Mouse (Mus musculus) hindbrain, embryonic 14.5 days (tissue): ENCODE results near the gene Gpbar1. TPM values are rescaled to one million over a fixed set of nuclear protein-coding genes. Genes with fewer than 3 reads are reported as not detected.

Source experiments
- ATAC-seq: fragments of 200-750 bp; cut with Nextera tagmentation; 2 replicates; pipeline ENCODE4 v1.8.0; 2017; ENCODE audit warnings: moderate number of reproducible peaks, mild to moderate bottlenecking, moderate TSS enrichment, moderate library complexity; ENCODE audit not compliant: low FRiP score
- DNase-seq: peaks from one replicate; pipeline ENCODE4 v3.0.0-alpha.2; 2015; ENCODE audit warnings: low spot score
- H3K27ac ChIP-seq: fragments of 300-500 bp; sonication (generic); 2 replicates; pipeline ENCODE4 v1.5.1; 2014; ENCODE audit warnings: mild to moderate bottlenecking, moderate library complexity
- H3K27me3 ChIP-seq: fragments of 300-500 bp; sonication (generic); 2 replicates; pipeline ENCODE4 v1.6.1; 2014; ENCODE audit warnings: mild to moderate bottlenecking, low read length, mixed read lengths; ENCODE audit not compliant: control insufficient read depth, insufficient read depth
- H3K36me3 ChIP-seq: fragments of 300-500 bp; sonication (generic); replicated peaks from 2 replicates; pipeline ENCODE4 v1.6.1; 2014; ENCODE audit not compliant: control insufficient read depth, insufficient read depth
- H3K4me1 ChIP-seq: fragments of 300-500 bp; sonication (generic); replicated peaks from 2 replicates; pipeline ENCODE4 v1.6.1; 2014; ENCODE audit warnings: antibody characterized with exemption, low read length, mixed read lengths; ENCODE audit not compliant: control insufficient read depth, insufficient read depth
- H3K4me2 ChIP-seq: fragments of 300-500 bp; sonication (generic); replicated peaks from 2 replicates; pipeline ENCODE4 v1.6.1; 2014; ENCODE audit warnings: mild to moderate bottlenecking, moderate library complexity
- H3K4me3 ChIP-seq: fragments of 300-500 bp; sonication (generic); replicated peaks from 2 replicates; pipeline ENCODE4 v1.5.1; 2014; ENCODE audit warnings: mild to moderate bottlenecking, low read length
- H3K9ac ChIP-seq: fragments of 300-500 bp; sonication (generic); 2 replicates; pipeline ENCODE4 v1.6.1; 2014
- H3K9me3 ChIP-seq: fragments of 300-500 bp; sonication (generic); 2 replicates; pipeline ENCODE4 v1.6.1; 2016; ENCODE audit warnings: low read length; ENCODE audit not compliant: control insufficient read depth
- WGBS: fragments of 180-500 bp; shearing (Covaris S2); extraction: QIAGEN DNeasy Blood & Tissue Kit; methylation state at CpG from one replicate; pipeline ENCODE4 v1.1.7; 2014; 5-methylcytosine and 5-hydroxymethylcytosine counted together
- polyA plus RNA-seq: library from polyadenylated mRNA; unstranded; fragments of >200 nt; fragmentation: Nextera tagmentation; extraction: Ambion mirVana; gene quantifications from 2 replicates; pipeline ENCODE4 v1.2.1, GENCODE M21; 2014

The Gpbar1 gene
- polyA plus RNA-seq, 1 experiment from 2014 or later, result 0.19 TPM

DNA sequence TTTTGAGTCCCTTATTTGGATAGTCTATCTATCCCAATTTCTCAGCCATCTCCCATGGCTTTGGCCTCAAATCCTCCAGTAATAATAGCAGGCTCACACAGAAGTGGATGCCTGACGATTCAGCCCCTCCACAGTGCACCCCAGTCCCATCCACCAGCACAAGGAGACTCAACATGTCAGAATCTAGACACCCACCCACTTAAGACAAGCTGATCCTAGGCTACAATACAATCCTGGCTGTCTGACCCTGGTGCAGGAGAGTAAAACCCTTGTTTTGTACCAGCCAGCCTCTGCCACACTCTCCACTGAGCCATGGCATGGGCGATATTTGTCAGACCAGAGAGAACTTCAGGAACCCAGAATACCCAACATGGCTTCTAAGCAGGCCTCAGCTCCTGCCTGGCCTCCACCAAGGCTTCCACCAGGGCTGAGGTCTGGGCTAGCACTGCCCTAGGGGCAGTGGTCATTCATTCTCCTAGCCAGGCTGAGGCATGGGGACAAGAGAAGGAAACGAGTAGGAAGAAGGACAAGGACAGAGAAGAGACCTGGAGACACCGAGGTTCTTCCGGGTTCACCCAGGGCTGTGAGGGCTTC lies 19.9 kb downstream of the Gpbar1 start:
- Histone ChIP-seq H3K4me1 (peaks cover 14% of the 10 kb centered on the region), H3K36me3 (0 out of 2 replicates have a peak, but pooled peaks cover 3% of the 10 kb centered on the region), H3K4me3 (no peak overlapping the region), H3K4me2 (no peak overlapping the region), H3K27ac (no peak overlapping the region), H3K27me3 (0 out of 2 replicates have a peak, but pooled peaks cover 9% of the 10 kb centered on the region), H3K9ac (no peak overlapping the region), H3K9me3 (no peaks in the 10 kb centered on the region)
- no peak for DNase-seq
- ATAC-seq, result no peak
- WGBS, result 89% methylated on average over 5 of the region's 5 CpGs

DNA sequence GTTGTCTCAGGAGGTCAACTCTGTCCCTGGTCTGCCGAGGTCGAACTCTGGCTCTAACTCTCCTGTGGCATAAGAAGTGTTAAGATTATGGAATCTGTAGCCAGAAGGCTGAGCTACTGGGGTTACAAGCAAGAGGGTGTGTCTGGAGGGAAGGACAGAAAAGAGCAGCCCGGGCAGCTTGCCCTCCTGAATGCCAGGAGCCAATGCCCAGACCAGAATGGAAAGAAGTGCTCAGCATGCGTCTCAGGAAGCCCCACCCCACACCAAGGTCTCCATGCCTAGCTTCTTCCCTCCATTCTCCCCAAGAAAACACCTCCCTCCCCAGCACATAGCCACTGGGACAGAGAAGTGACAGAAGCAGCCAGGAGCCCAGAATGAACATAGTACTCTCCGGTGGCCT lies 20.6 kb downstream of the Gpbar1 start:
- 73% methylated on average over 5 of the region's 5 CpGs for WGBS
- Histone ChIP-seq H3K36me3 (no peaks in the 10 kb centered on the region), H3K9ac (no peak overlapping the region), H3K4me3 (no peak overlapping the region), H3K9me3 (no peaks in the 10 kb centered on the region), H3K27me3 (peaks cover 16% of the 10 kb centered on the region), H3K4me1 (peaks cover 22% of the 10 kb centered on the region), H3K4me2 (no peak overlapping the region), H3K27ac (no peak overlapping the region)
- DNase-seq (no peak), ATAC-seq (no peak)

DNA sequence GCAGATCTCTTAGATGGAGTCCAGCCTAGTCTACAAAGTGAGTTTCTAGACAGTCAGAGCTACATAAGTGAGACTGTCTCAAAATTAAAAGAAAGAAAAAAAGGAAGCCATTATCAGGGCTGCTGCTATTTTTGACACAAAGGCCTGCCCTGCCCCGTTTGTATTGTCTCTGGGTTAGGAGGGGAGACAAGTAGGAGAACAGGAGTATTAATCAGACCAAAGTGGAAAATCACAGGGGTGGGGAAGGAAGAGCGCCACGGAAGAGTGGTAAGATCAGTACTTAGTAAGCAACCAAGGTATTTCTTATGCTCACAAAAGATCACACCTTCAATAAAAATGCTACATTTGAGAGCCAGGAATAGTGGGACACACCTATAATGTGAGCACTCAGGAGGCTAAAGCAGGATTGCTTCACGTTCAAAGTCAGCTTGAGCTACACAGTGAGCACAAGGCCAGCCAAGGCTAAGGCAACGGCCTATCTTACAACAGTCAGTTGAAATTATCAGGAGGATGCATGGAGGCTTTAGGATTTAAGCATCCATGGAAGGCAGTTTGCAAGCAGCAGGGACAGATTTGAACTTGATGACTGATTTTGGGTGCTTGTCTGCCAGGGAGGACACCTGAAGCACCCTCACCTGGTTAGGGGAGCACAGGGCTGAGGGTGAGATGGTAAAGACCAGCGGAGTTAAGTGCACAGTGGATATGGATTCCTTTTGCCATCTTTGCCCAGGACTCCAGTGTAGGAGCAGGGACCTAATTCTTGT lies 22.2 kb downstream of the Gpbar1 start:
- Histone ChIP-seq H3K4me3 (no peak overlapping the region), H3K9me3 (no peaks in the 10 kb centered on the region), H3K9ac (no peak overlapping the region), H3K27me3 (peaks cover 18% of the 10 kb centered on the region), H3K36me3 (no peaks in the 10 kb centered on the region), H3K4me1 (peaks cover 19% of the 10 kb centered on the region), H3K27ac (no peak overlapping the region), H3K4me2 (no peak overlapping the region)
- DNase-seq (no peak), ATAC-seq (no peak)
- 90% methylated on average over 6 of the region's 6 CpGs for WGBS

DNA sequence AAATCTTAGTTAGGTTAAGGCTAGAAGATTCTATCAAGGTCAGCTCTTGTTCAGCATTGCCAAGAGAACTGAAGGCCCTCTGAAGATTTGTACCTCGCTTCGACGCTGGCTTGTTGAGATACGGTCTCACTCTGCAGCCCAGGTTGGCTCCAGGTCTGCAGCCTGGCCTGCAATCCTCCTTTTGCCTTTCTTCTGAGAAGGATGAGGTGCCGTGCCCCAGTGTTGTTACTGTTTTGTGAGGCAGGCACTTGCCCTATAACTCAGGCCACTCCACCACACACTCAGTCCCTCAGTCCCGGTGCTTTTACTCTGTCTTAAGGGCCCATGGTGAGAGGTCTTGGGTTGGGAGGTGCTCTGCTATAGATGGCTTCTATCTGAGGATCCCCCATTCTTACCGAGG lies 23.9 kb downstream of the Gpbar1 start:
- Histone ChIP-seq H3K9me3 (no peaks in the 10 kb centered on the region), H3K27me3 (peaks cover 18% of the 10 kb centered on the region), H3K27ac (no peak overlapping the region), H3K36me3 (no peaks in the 10 kb centered on the region), H3K4me2 (no peak overlapping the region), H3K4me3 (no peak overlapping the region), H3K4me1 (peaks cover 13% of the 10 kb centered on the region; the same call in 1 of the 2 replicates), H3K9ac (no peak overlapping the region)
- DNase-seq (no peak), ATAC-seq (no peak)
- 91% methylated on average over 7 of the region's 7 CpGs for WGBS

DNA sequence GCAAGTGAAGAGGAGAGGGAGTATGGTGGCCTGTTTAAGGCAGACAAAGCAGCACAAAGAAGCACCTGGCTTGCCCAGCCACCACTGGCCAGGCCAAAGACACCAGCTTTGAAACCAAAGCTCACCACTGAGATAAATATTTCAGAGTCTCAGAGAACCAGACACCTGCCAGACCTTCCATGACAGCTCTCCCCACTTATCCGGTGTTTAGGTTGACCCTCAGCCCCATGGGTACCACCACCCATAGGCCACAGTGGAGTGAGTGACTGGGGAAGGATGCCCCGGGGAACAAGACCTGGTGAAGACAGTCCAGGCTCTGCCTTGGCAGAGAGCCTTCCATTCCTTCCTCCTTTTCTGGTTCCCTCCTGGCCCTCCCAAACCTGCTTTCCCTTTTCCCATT lies 24.5 kb downstream of the Gpbar1 start:
- Histone ChIP-seq H3K27me3 (peaks cover 18% of the 10 kb centered on the region), H3K9me3 (no peaks in the 10 kb centered on the region), H3K4me3 (no peak overlapping the region), H3K4me1 (peaks cover 13% of the 10 kb centered on the region; the same call in 1 of the 2 replicates), H3K4me2 (peak overlapping the region; percentile 59; the same call in 1 of the 2 replicates), H3K36me3 (no peaks in the 10 kb centered on the region; the same call in 1 of the 2 replicates), H3K27ac (no peak overlapping the region), H3K9ac (no peak overlapping the region)
- WGBS, result 82% methylated on average over 2 of the region's 2 CpGs
- ATAC-seq (no peak), DNase-seq (no peak)

DNA sequence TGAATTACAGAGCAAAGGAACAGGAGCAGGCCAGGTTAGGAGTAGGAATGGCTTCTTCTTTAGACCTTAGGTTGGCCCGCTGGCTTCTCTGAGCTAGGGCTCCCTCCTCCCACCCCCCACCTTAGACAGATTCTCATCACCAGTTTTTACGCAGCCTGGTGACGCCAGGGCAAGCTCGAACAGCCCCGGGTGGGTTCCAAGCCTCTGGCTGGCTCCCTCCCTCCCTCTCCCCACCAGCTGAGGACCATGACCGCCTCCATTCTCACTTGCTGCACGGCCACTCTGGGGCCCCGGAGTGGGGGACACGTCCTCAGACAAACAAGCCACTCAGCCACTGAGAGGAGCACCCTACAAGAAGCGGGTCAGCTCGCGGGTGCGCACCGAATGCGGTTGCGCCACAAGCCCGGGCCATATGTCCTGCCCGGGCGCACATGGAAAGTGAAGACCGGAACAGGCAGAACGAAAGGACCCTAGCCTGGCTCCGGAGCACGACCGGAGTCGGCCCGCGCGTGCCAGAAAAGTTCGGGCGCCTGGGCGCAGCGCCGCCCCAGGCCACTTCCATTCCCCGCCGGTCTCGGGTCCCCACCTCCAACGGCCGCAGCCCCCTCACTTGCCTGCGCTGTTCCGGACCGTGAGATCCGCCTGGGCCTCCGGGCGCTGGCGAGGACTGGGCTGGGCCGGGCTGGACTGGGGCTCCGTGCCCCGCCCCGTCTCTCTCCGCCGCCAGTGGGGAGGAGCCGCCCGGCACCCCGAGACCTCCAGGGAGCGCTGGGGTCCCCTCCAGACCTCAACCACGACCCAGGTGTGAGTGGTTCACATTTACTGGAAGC lies 25.4 kb downstream of the Gpbar1 start:
- Histone ChIP-seq H3K27me3 (peaks cover 18% of the 10 kb centered on the region), H3K4me2 (peak overlapping the region; percentile 59), H3K9me3 (no peaks in the 10 kb centered on the region), H3K4me3 (peak overlapping the region; percentile 36), H3K27ac (peak overlapping the region; percentile 38; the same call in 1 of the 2 replicates), H3K36me3 (no peaks in the 10 kb centered on the region; the same call in 1 of the 2 replicates), H3K9ac (peak overlapping the region; percentile 56), H3K4me1 (peaks cover 13% of the 10 kb centered on the region; the same call in 1 of the 2 replicates)
- DNase-seq, result peak; percentile 41
- WGBS, result 1% methylated on average over 53 of the region's 56 CpGs
- peak; percentile 75 for ATAC-seq

DNA sequence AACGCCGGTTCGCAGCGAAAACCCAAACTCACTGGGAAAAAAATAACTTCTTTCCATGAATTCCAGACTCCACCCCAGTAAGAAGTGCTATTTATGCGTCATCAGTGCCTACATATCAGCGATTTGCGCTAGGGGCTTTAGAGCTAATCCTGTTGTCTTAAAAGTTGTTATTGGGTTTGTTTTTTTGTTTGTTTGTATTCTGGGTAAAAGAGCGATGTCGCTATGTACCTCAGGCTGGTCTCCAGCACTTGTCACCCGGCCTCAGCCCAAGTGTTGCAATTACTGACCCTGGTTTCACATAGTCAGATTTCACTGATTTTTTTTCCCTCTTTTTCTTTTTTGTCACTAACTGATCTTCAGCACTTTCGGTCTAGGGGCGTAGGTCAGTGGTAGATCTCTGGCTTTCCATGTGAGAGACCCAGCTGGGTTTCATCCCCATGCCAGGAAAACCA lies 26.0 kb downstream of the Gpbar1 start:
- Histone ChIP-seq H3K4me1 (peaks cover 13% of the 10 kb centered on the region; the same call in 1 of the 2 replicates), H3K4me2 (peak overlapping the region; percentile 59), H3K27ac (peak overlapping the region; percentile 38; the same call in 1 of the 2 replicates), H3K4me3 (peak overlapping the region; percentile 36), H3K27me3 (peaks cover 18% of the 10 kb centered on the region), H3K9ac (peak overlapping the region; percentile 56), H3K36me3 (no peaks in the 10 kb centered on the region; the same call in 1 of the 2 replicates), H3K9me3 (no peaks in the 10 kb centered on the region)
- ATAC-seq (no peak), DNase-seq (no peak)
- 10% methylated on average over 12 of the region's 12 CpGs for WGBS

DNA sequence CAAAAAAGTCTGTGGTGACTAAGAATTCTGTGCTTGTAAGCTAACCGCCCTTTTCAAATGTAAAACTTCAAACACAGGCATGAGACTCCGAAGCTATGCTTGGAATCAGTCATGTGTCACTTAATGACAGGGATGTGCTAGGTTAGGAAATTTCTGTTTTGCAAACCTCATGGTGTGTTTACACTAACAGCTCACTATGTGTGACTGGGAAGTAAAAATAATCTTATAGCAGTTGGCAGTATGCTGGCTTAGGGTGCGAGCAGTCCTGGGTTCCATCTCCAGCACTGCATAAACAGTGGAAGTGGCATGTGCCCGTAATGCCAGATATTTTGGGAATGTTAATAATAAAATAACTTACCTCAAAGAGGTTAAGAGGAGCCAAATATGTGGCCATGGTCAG lies 26.6 kb downstream of the Gpbar1 start:
- Histone ChIP-seq H3K9ac (no peak overlapping the region), H3K4me3 (no peak overlapping the region), H3K36me3 (no peaks in the 10 kb centered on the region; the same call in 1 of the 2 replicates), H3K27me3 (peaks cover 18% of the 10 kb centered on the region), H3K4me1 (peaks cover 13% of the 10 kb centered on the region; the same call in 1 of the 2 replicates), H3K9me3 (no peaks in the 10 kb centered on the region), H3K27ac (no peak overlapping the region), H3K4me2 (no peak overlapping the region)
- 76% methylated on average over 4 of the region's 4 CpGs for WGBS
- ATAC-seq (no peak), DNase-seq (no peak)
